Mouse (Mus musculus) cerebellum, postnatal 25 days (tissue): ENCODE results near the gene Prdm1.

Experiments
- DNase-seq, 2 experiments: peaks; one replicate each; pipeline ENCODE4 v3.0.0; 2021; ENCODE audit warnings: mixed read lengths in 2 of 2

Prdm1 gene

GRCm38 (mm10) chr10:44418901-44419300 lies 109.4 kb downstream of the Prdm1 start:
- no peak for DNase-seq

GRCm38 (mm10) chr10:44415576-44415975 lies 112.7 kb downstream of the Prdm1 start:
- DNase-seq = no peak

GRCm38 (mm10) chr10:44409958-44410357 lies 118.3 kb downstream of the Prdm1 start:
- DNase-seq = no peak

- DNase-seq = no peak
These were observed 119.2 kb downstream of the Prdm1 start for GRCm38 (mm10) chr10:44409054-44409453.

GRCm38 (mm10) chr10:44403415-44403814 lies 124.9 kb downstream of the Prdm1 start:
- no peak for DNase-seq

- DNase-seq = no peak
These were observed 126.7 kb downstream of the Prdm1 start for GRCm38 (mm10) chr10:44401600-44401999.

GRCm38 (mm10) chr10:44400602-44401001 lies 127.7 kb downstream of the Prdm1 start:
- DNase-seq = no peak

- no peak for DNase-seq
These were observed 128.2 kb downstream of the Prdm1 start for GRCm38 (mm10) chr10:44400119-44400518.

- DNase-seq = no peak
These were observed 135.4 kb downstream of the Prdm1 start for GRCm38 (mm10) chr10:44392855-44393254.

GRCm38 (mm10) chr10:44391509-44392290 lies 136.6 kb downstream of the Prdm1 start:
- DNase-seq = no peak

GRCm38 (mm10) chr10:44390286-44390685 lies 138.0 kb downstream of the Prdm1 start:
- DNase-seq = no peak

GRCm38 (mm10) chr10:44388706-44389233 lies 139.5 kb downstream of the Prdm1 start:
- no peak for DNase-seq
